Mouse (Mus musculus) right cerebral cortex, postnatal 36 days (tissue): ENCODE results near the gene Cyth1.

Experiments used
- DNase-seq, 2 experiments: peaks; one replicate each; pipeline ENCODE4 v3.0.0; 2022; ENCODE audit warnings: low spot score in 2 of 2, mixed read lengths in 1 of 2

Gene Cyth1

GRCm38 (mm10) chr11:118152964-118153363 is 95.4 kb downstream of the Cyth1 start:
- no peak for DNase-seq

DNA sequence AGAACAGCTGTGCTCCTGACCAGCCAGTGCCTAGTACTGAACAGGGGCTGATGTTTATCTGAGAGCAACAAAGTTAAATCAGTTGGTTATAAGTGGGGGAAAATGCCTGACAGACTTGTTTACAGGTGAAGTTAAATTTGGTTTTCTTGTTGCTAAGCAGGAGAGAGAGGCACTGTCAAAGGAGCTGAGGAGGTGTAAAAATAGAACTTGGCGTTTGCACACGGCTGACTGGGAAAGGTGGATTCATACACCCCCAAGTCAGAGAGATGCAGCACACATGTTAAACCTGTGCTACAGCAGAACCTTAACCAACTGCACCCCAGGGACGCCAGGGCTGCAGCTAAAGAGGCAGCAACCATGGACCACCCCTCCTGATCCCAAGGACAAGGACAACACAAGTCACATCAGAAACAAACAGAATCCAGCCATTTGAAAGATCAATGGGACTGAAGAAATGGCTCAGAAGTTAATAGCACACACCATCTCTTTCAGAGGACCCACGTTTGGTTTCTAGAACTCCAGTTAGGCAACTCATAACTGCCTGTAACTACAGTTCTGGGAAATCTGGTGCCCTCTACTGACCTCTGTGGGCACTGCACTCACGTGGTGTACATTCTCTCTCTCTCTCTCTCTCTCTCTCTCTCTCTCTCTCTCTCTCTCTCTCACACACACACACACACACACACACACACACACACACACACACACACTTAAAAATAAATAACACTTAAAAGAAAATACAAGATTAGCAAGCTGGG is 96.8 kb downstream of the Cyth1 start:
- no peak for DNase-seq

DNA sequence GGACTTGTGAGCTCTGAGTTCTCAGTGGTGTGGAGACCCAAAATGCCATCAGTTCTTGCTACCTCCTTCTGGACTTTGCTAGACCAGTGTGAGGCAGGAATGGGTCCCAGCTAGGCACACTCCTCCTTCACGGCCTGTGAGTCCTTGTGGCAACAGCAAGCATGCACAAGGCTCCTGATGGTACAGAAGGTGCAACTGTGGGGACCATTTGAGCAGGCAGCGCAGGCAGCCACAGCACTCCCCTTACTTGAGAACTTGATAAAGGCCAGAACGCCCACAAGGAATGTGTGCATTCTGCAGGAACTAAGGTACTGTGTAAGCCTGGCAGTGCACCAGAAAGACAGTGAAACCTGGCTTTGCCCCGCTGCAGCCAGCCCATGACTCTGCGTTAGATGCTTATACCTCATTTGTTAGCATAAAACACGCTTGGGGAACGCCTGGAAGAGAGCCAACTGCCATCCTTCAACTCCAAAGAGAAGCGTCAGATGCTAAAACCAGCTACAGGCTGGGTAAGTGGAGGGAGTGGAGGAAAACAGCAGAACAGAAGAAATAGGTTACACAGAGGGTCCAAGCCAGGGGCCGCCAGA is 98.2 kb downstream of the Cyth1 start:
- DNase-seq: peak; percentile 68 to 75

DNA sequence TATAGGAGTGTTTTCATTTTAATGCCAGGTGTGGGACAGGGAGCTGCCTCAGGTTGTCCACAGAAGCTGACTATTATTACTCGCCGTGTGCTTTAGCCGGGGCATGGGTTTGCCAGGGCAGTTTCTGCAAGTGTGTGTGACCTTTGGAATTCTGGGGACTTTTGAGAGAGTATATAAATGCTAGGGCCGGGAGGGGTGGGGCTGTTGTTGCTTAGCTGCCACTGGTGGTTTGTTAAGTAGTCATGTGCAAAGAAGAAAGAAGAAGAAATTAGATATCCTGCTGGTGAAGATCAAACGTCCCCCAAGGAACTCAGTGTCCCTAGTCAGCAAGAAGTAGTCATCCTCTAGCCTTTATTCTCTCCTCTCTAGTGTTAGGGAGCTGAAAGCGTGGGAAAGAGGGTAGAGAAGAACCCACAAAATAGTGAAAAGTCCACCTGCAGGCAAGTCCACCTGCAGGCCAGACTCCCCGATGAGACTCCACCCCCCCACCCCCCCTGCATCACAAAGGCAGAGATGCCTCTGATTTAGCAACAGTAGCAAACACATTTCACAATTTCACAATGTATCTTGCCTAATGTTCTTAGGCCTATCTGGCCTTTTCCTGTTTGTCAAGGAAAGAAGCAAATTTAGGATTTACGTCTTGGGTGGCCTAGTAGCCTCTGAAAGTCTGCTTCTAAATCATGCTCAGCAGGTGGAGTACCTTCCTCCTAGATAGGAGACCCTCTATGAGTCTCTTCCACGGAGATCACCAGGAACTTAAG is 100.3 kb downstream of the Cyth1 start:
- no peak for DNase-seq

- no peak for DNase-seq
Observed at GRCm38 (mm10) chr11:118146446-118146845, 101.9 kb downstream of the Cyth1 start.

DNA sequence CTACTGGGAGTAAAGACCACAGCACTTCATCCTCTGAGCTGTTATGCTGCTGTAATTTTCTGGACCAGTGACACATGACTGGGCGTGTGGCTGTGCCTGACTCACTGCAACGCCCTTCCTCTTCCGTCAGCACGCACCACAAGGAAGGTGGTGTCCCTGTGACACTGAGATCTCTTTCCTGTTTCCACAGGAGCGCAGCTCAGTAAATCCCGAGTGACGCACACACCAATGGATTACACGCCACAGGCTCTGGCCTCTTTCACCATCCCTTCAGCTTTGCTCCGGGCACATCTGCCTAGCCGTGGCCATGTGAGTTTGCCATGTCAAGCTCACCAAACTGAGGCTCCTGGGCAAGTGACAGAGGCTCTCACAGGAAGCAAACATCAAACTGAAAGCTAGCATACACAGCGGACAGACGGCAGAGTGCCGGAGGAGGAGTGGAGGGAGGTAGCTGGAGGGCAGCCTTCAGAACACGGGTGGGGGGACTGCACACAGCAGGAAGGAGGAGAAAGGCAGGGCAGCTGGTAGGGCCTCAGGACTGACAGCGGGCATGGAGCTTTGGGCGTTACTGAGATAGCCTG is 102.5 kb downstream of the Cyth1 start:
- DNase-seq: no peak

DNA sequence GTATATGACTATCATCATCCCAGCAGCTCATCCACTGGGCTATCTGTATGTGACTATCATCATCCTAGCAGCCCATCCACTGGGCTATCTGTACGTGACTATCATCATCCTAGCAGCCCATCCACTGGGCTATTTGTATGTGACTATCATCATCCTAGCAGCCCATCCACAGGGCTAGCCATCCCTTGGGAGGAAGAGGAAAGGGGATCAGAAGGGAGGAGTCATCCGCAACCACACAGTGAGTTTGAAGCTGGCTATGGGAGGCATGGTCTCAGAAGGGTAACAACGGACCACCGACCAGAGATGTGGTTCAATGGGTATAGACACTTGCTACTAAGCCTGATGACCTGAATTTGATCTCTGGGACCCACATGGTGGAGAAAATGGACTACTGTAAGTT is 103.3 kb downstream of the Cyth1 start:
- no peak for DNase-seq

- DNase-seq: no peak
Observed at GRCm38 (mm10) chr11:118143731-118144130, 104.7 kb downstream of the Cyth1 start.

DNA sequence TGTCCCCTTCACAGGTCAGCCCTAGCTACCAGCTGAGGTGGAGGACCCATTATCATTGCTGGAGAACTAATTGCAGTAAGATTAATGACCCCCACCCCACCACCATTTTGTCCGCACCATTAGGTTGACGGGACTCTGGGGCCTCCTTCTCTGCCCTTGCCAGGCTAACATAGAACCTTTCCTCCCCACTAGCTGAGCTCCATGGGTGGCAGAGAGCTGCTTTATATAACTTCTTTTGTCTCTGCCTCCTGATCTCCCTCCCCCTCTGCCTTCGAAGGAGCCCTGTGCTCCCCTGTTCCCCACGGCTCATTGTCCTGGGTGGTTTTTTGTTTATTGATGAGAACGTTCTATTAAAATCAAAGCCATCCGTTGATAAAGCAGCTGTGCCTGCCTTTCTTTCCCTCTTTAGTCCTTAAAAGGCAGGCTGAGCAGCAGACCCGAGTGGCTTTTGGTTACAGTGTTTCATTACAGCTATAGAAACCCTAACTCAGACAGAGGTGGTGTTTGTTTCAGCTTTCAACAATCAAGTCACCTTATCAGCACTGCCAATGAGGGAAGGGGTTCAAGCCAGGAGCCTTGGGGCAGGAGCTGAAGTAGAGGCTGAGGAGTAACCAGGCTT is 105.7 kb downstream of the Cyth1 start:
- DNase-seq: no peak

DNA sequence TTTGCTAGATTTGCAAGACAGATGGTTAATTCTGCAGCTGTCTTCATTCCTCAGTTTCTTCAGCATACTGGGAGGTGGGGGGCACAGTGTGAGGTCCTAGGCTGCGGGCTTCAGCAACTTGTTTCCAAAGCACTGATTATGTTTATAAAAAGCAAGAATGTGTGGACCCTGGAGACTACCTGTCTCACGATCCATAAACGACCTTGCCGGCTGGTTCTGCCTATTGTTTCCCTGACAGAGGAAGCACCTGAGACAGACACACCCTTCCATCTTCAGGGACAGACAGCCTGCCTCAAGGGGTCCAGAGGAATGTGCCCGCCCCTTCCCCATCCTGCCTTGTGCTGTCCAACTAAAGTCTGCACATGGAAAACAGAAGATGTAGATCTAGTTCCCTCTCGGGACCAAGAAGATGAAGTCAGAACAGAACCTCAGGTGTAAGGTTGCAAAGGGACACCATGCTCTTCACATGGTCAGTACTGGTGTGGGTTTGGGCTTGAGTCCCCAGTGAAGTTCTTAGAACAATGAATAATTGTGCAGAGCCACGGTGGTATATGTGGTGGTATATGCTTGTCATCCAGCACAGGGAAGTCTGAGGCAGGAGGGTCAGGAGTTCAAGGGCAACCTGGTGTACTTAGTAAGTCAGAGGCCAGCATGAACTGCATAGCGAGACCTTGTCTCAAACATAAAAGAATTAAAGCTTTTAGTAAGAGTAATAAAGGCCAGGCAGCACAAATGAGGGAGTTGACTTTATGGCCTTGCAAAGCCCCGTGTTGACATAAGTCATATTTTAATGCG is 107.4 kb downstream of the Cyth1 start:
- DNase-seq: no peak

GRCm38 (mm10) chr11:118138347-118138746 is 110.0 kb downstream of the Cyth1 start:
- no peak for DNase-seq

DNA sequence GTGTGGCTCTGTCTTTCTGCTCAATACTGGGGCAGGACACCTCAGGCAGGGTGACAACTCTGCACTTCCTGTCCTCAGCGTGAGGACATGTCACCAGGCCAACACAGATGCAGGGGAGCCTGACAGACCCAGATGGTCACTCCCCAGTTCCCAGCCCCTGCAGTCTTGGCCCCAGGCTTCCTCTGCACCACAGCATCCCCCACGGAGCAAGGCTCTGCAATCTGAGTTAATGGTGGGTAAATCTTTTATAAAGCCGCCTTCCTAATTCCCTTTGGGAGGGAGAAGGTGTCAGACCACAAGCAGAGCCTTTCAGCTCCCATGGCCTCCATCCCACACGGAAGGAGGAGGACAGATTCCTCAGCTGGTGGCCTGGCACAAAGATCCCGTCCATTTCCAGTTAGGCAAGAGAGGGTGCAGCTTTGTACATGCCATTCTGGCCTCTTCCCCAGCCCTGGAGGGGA is 112.2 kb downstream of the Cyth1 start:
- DNase-seq: no peak

DNA sequence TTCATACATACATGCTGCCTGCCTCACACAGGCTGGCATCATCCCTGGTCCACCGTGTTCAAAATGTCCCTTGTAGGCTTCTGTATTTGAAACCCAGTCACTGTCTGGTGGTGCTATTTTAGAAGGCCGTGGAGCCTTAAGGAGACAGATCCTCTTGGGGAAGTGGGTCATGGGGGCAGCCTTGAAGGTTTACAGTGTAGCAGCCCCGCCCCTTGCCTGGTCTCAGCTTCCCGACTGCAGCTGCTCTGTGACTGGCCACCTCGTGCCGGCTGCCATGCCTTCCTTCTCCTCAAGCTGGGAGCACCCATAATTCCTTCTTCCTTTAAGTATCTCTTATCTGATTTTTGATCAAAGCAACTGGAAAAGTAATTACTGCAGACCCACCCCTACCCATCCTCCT is 113.1 kb downstream of the Cyth1 start:
- no peak for DNase-seq

GRCm38 (mm10) chr11:118133752-118134169 is 114.6 kb downstream of the Cyth1 start:
- DNase-seq: no peak

DNA sequence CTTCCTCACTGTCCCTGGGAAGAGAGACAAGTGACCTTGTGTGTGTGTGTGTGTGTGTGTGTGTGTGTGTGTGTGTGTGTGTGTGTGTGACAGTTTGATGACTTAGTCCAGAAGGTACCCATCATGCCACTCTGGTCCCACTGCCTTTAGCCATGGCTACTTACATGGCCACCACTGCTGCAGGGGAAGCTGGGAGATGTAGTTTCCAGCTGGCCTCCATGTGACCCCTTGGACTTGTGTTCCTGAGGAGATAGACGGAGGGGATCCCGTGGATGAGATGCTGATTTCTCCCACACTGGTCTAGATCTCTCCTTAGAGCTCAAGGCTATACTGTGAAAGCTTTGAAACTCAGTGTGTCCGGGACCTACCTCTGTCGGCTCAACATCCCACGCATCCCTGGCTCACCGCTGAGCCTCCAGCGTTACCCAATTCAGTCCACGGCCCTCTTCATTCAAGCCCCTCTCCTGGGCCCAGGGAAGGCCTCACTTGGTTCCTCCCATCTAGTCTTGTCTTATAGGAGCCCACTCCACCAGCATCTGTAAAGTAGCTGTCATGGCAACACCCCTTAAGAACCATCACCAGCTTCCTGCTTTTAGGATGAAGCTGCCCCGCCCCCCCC is 115.2 kb downstream of the Cyth1 start:
- no peak for DNase-seq

- DNase-seq: no peak
Observed at GRCm38 (mm10) chr11:118132136-118132535, 116.3 kb downstream of the Cyth1 start.

GRCm38 (mm10) chr11:118130534-118130933 is 117.9 kb downstream of the Cyth1 start, which contains the start of gene Dnah17:
Dnah17 (minus strand) TSS chr11:118130634.
- DNase-seq: no peak

GRCm38 (mm10) chr11:118129812-118130211 is 118.6 kb downstream of the Cyth1 start:
- DNase-seq: no peak

DNA sequence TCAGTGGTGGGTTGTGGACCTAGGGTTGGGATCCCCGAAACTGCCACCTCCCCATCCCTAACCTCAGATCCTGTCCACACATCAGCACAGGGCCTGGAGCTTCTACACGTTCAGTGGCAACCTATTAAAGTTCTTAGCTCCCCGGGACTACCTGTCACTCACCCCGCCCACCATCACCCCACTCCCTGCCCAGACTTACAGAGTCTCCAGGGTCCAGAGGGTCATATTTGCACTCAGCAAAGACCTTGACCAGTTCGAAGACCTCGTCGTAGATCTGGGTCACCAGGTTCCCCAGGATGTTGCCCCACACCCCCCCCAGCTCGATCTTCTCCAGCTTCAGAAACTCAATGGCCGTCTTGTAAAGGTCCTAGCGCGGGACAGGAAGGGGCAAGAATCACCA is 126.8 kb downstream of the Cyth1 start:
- no peak for DNase-seq

GRCm38 (mm10) chr11:118118777-118119176 is 129.6 kb downstream of the Cyth1 start:
- DNase-seq: no peak
